Mouse (Mus musculus): ENCODE results near the gene Med27. TPM values are rescaled to one million over a fixed set of nuclear protein-coding genes. Genes with fewer than 3 reads are reported as not detected.

Gene Med27
- total and polyA plus RNA-seq, 3 experiments: 32.1 to 36.2 (median 33.6) TPM

DNA sequence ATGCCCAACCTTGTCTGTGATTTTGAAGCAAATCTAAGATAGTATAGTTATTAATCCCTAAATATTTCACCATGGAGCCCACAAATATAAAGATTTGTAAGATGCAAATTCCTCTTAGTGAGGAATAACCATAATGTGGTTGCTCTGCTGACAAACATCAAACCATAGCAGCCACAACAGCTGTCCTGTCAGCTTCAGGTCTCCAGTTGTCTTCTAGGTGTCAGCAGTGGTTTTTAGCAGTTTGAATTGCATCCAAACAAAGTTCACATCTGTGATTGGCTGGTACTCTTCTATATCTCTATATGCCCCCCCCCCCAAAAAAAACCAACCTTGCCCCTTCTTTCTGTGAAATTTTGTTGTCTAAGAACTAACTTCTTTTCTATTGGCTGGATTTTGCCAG is 95.7 kb downstream of the Med27 start:
- no peak overlapping the region for H3K27ac ChIP-seq (ENCODE audit: insufficient read depth, low read depth)
- dilution Hi-C loops (cut with MboI; ENCODE audit: extremely low pct_ligation_motif_present, extremely low pct_unique_long_range_greater_than_20kb, low sequenced_read_pairs): no loop called here

DNA sequence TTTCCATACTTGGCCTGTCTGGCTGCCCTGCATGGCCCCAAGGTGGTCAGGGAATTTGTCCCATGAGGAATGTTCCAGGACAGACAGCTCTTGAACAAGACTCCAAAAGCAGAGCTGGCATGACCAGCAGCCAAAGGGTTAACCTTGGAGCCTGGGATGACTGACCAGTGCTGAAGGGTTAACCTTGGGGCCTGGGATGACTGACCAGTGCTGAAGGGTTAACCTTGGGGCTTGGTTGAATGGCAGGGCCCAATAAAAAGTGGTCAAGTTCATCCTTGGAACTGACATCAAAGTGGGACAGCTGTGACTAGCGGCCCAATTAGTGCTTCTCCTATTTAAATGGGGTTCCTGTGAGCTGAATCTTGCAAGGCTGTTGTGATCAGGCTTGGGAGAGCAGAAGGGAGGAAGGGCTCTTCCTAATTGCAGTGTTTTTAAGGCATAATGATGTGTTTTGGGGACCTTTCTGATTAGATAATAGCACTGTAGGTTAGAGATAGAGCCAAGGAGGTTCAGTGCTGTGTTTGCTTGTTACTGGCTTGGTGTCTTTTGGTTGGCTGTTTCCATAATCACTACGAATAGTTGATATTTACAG is 97.1 kb downstream of the Med27 start:
- dilution Hi-C loops (cut with MboI; ENCODE audit: extremely low pct_ligation_motif_present, extremely low pct_unique_long_range_greater_than_20kb, low sequenced_read_pairs): no loop called here
- H3K27ac ChIP-seq (ENCODE audit: insufficient read depth, low read depth): no peak overlapping the region
- H3K9ac ChIP-seq (ENCODE audit: insufficient read depth, low read depth): no peak overlapping the region
- peaks cover 0 to under 1% of the 10 kb centered on the region in 2 experiments for H3K36me3 ChIP-seq (replicated peaks in 1 of 2; ENCODE audit: control insufficient read depth in 1 of 2, insufficient read depth in 1 of 2, low read length in 1 of 2)
- in situ Hi-C loops (cut with MboI; ENCODE audit: low pct_ligation_motif_present, low pct_unique_long_range_greater_than_20kb, low sequenced_read_pairs): no loop called here
- TF ChIP-seq E2F4 (IDR thresholded peaks at IDR 0.05; ENCODE audit: insufficient replicate concordance, low read depth, low read length) (no peak), POLR2AphosphoS2 (IDR thresholded peaks at IDR 0.05; ENCODE audit: low read depth, low read length) (no peak), GABPA (IDR thresholded peaks at IDR 0.05; ENCODE audit: insufficient replicate concordance, low read depth, low read length) (no peak), MAZ (IDR thresholded peaks at IDR 0.05; ENCODE audit: low read depth, low read length) (no peak)
- no peaks in the 10 kb centered on the region for H3K9me3 ChIP-seq (replicated peaks; ENCODE audit: low read length)
- H3K4me1 ChIP-seq (ENCODE audit: control insufficient read depth in 1 of 2, insufficient read depth in 2 of 2): peaks cover 13 to 63% of the 10 kb centered on the region in 2 experiments
- no peak overlapping the region for H3K4me2 ChIP-seq (ENCODE audit: insufficient read depth, low read depth, poor library complexity, severe bottlenecking)
- no peaks in the 10 kb centered on the region for H3K79me2 ChIP-seq (replicated peaks; ENCODE audit: control insufficient read depth, extremely low read depth, insufficient read depth, poor library complexity, severe bottlenecking)
- DNase-seq (ENCODE audit: extremely low read depth): no peak
- no peaks in the 10 kb centered on the region for H3K27me3 ChIP-seq (replicated peaks)
- no peak overlapping the region for H3K4me3 ChIP-seq (replicated peaks in 1 of 3; ENCODE audit: low read depth in 2 of 3, low read length in 2 of 3, poor library complexity in 1 of 3)

More for the DNA sequence above, 95.7 kb downstream of the Med27 start:
- TF ChIP-seq HCFC1 (IDR thresholded peaks at IDR 0.05; ENCODE audit: low read depth, low read length) (no peak), MEF2A (IDR thresholded peaks at IDR 0.05; ENCODE audit: borderline replicate concordance, low read depth, low read length) (no peak), RAD21 (IDR thresholded peaks at IDR 0.05; ENCODE audit: low read depth, low read length) (no peak), ZNF384 (IDR thresholded peaks at IDR 0.05; ENCODE audit: low read depth, low read length) (no peak), ZKSCAN1 (IDR thresholded peaks at IDR 0.05; ENCODE audit: borderline replicate concordance, low read depth, low read length) (no peak), TBP (conservative IDR thresholded peaks at IDR 0.05; ENCODE audit: low read depth, low read length) (no peak), ZMIZ1 (IDR thresholded peaks at IDR 0.05; ENCODE audit: low read depth, low read length) (no peak), ETS1 (conservative IDR thresholded peaks at IDR 0.05; ENCODE audit: low read depth, low read length) (no peak), E2F4 (IDR thresholded peaks at IDR 0.05; ENCODE audit: insufficient replicate concordance, low read depth, low read length) (no peak), USF1 (IDR thresholded peaks at IDR 0.05; ENCODE audit: low read depth, low read length) (no peak), JUND (conservative IDR thresholded peaks at IDR 0.05; ENCODE audit: low read depth, low read length) (no peak), CHD1 (IDR thresholded peaks at IDR 0.05; ENCODE audit: low read depth, low read length) (no peak), ZC3H11A (IDR thresholded peaks at IDR 0.05; ENCODE audit: low read depth, low read length) (no peak), CHD2 (IDR thresholded peaks at IDR 0.05; ENCODE audit: low read length) (no peak), TCF12 (IDR thresholded peaks at IDR 0.05; ENCODE audit: low read depth, low read length) (no peak), JUN (IDR thresholded peaks at IDR 0.05; ENCODE audit: insufficient read depth, low read depth, low read length) (no peak), MYC (IDR thresholded peaks at IDR 0.05; ENCODE audit: low read depth, low read length) (no peak), POLR2AphosphoS2 (IDR thresholded peaks at IDR 0.05; ENCODE audit: low read depth, low read length) (no peak), MAFK (IDR thresholded peaks at IDR 0.05; ENCODE audit: insufficient replicate concordance, low read length) (no peak)
- in situ Hi-C loops (cut with MboI; ENCODE audit: low pct_ligation_motif_present, low pct_unique_long_range_greater_than_20kb, low sequenced_read_pairs): no loop called here
- Histone ChIP-seq H3K9me3 (replicated peaks; ENCODE audit: low read length) (no peaks in the 10 kb centered on the region), H3K27me3 (replicated peaks) (no peaks in the 10 kb centered on the region), H3K4me2 (ENCODE audit: insufficient read depth, low read depth, poor library complexity, severe bottlenecking) (no peak overlapping the region), H3K36me3 (replicated peaks in 1 of 2; ENCODE audit: control insufficient read depth in 1 of 2, insufficient read depth in 1 of 2, low read length in 1 of 2) (no peaks in the 10 kb centered on the region), H3K79me2 (replicated peaks; ENCODE audit: control insufficient read depth, extremely low read depth, insufficient read depth, poor library complexity, severe bottlenecking) (no peaks in the 10 kb centered on the region), H3K9ac (ENCODE audit: insufficient read depth, low read depth) (no peak overlapping the region), H3K4me3 (replicated peaks in 1 of 3; ENCODE audit: low read depth in 2 of 3, low read length in 2 of 3, poor library complexity in 1 of 3) (no peak overlapping the region), H3K4me1 (ENCODE audit: control insufficient read depth in 1 of 2, insufficient read depth in 2 of 2) (peaks cover 24 to 75% of the 10 kb centered on the region in 2 experiments)
- DNase-seq (ENCODE audit: extremely low read depth): no peak

All from CH12.LX (cell line).